Mouse (Mus musculus): ENCODE data around the gene Prr32. TPM values are rescaled to one million over a fixed set of nuclear protein-coding genes. Genes with fewer than 3 reads are reported as not detected.

The Prr32 gene
- not detected in 2 replicates for polyA plus RNA-seq (2012; ENCODE audit: insufficient read depth, insufficient read length, missing spikeins)

GRCm38 (mm10) chrX:45090604-45091003 is at the start of gene Prr32:
Prr32 (plus strand) TSS chrX:45090904.
- H3K27ac ChIP-seq (ENCODE audit: insufficient read depth, low read depth, low read length): no peak within 1 kb of the TSS
- H3K4me1 ChIP-seq (ENCODE audit: control insufficient read depth, insufficient read depth, low read length): no peaks in the 10 kb centered on the region
- H3K4me3 ChIP-seq (ENCODE audit: insufficient read depth, low read length): no peak within 1 kb of the TSS
- TF ChIP-seq CTCF (IDR thresholded peaks at IDR 0.05; ENCODE audit: low read depth, low read length) (no peak), POLR2A (IDR thresholded peaks at IDR 0.05; ENCODE audit: borderline replicate concordance, low read depth, low read length) (no peak)

Measured in bone marrow macrophage, adult 2 months (primary cell).